Mouse (Mus musculus): ENCODE results near the gene Slc7a8. TPM values are rescaled to one million over a fixed set of nuclear protein-coding genes. Genes with fewer than 3 reads are reported as not detected.

Slc7a8 gene
- total RNA-seq, 1 experiment: 0.36 TPM

DNA sequence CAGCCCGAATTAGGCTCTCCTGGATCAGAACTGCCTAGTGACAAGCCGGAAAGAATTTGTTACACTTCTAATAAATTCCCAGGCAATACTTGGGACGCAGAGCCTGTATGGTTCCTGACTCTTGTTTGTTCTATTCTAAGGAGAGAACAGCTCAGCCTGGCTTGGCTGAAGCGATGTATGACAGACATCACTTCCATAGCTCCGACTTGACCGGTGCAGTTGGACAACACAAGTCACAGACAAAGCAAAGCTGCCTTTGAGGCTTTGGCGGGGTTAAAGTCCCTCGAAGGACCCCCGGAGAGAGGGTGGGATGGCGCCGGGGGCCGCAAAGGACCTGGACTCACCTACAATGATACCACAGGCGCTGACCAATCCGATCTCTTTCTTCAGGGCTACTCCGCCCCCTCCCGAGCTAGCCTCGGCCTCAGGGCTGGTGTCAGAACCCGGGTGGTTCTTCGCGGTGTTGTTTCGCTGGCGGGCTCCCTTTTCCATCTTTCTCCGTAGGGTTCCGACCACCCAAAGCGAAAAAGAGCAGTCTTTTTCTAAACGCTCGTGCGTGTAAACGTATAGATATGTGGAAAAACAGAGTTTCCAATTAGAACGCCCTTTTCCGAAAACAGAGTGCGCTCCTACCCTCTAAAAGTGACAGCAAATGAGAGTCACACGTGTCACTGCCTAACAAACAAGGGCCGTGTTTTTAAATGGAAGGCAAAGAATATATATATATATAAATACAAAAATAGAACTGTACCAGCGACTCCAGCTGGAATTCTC is 723 bp downstream of the Slc7a8 start:
- in situ Hi-C loops (cut with MboI; ENCODE audit: low sequenced_read_pairs in 2 of 2, unreplicated experiment in 2 of 2): loop anchor here (5.0 to 10.0 kb wide), 2 partner anchors 64 to 66 kb away; partner anchors contain the start of gene Cebpe (in 1 of the 2)
- no peaks in the 10 kb centered on the region for H3K36me3 ChIP-seq (ENCODE audit: control insufficient read depth, insufficient read depth, low read length, poor library complexity, severe bottlenecking)
- TF ChIP-seq MAFK (IDR thresholded peaks at IDR 0.05; ENCODE audit: insufficient read depth, low read depth, low read length) (no peak), ZC3H11A (IDR thresholded peaks at IDR 0.05; ENCODE audit: borderline replicate concordance, low read depth, low read length) (no peak), ZNF384 (IDR thresholded peaks at IDR 0.05; ENCODE audit: low read depth, low read length) (no peak), CHD2 (IDR thresholded peaks at IDR 0.05; ENCODE audit: low read depth, low read length) (no peak), HCFC1 (IDR thresholded peaks at IDR 0.05; ENCODE audit: borderline replicate concordance, insufficient read depth, low read length) (no peak)
- peak overlapping the region; percentile 71 to 73 for H3K4me3 ChIP-seq (ENCODE audit: insufficient read depth in 1 of 2, low read depth in 1 of 2, low read length in 2 of 2, poor library complexity in 1 of 2, severe bottlenecking in 1 of 2)
- H3K9me3 ChIP-seq (ENCODE audit: control insufficient read depth, insufficient read depth, low read depth, low read length): no peaks in the 10 kb centered on the region
- no peak for DNase-seq (ENCODE audit: low read depth, low spot score)
- no peak overlapping the region for H3K9ac ChIP-seq (ENCODE audit: insufficient read depth, low read depth, low read length, poor library complexity, severe bottlenecking)
- H3K4me1 ChIP-seq (ENCODE audit: control insufficient read depth in 2 of 2, insufficient read depth in 2 of 2, low read length in 2 of 2, poor library complexity in 1 of 2): no peaks in the 10 kb centered on the region; a peak in 1 of 4 replicates
- no peak overlapping the region for H3K27ac ChIP-seq (ENCODE audit: insufficient read depth, low read depth, low read length, poor library complexity, severe bottlenecking)

DNA sequence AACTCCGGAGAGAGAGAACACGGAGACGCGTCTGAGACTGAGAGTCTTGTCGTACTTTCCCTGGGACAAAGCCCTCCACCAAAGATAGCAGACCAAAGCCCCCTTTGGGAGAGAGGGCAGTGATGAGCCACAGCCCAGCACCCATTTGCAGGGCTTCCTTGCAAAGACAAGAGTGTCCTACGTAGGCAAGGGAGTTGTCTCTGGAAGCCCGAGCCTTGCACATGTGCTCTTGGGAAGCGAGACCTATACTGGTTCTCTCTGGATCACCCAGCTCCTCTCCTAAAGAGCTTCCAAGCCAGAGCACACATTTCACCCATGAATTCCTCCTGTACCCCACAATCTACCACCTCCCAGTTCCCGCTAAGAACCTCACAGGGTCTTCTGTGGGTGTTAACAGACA is 1.7 kb downstream of the Slc7a8 start:
- no peak for DNase-seq (ENCODE audit: low read depth, low spot score)
- H3K27ac ChIP-seq (ENCODE audit: insufficient read depth, low read depth, low read length, poor library complexity, severe bottlenecking): no peak overlapping the region
- in situ Hi-C loops (cut with MboI; ENCODE audit: low sequenced_read_pairs in 2 of 2, unreplicated experiment in 2 of 2): loop anchor here (5.0 to 10.0 kb wide), 2 partner anchors 63 to 65 kb away; partner anchors contain the start of gene Cebpe (in 1 of the 2)
- H3K9me3 ChIP-seq (ENCODE audit: control insufficient read depth, insufficient read depth, low read depth, low read length): no peaks in the 10 kb centered on the region
- H3K36me3 ChIP-seq (ENCODE audit: control insufficient read depth, insufficient read depth, low read length, poor library complexity, severe bottlenecking): no peaks in the 10 kb centered on the region
- TF ChIP-seq ZC3H11A (IDR thresholded peaks at IDR 0.05; ENCODE audit: borderline replicate concordance, low read depth, low read length) (no peak), ZNF384 (IDR thresholded peaks at IDR 0.05; ENCODE audit: low read depth, low read length) (no peak)
- no peak overlapping the region for H3K4me3 ChIP-seq (ENCODE audit: insufficient read depth in 1 of 2, low read depth in 1 of 2, low read length in 2 of 2, poor library complexity in 1 of 2, severe bottlenecking in 1 of 2)
- H3K9ac ChIP-seq (ENCODE audit: insufficient read depth, low read depth, low read length, poor library complexity, severe bottlenecking): no peak overlapping the region
- no peaks in the 10 kb centered on the region; a peak in 1 of 4 replicates for H3K4me1 ChIP-seq (ENCODE audit: control insufficient read depth in 2 of 2, insufficient read depth in 2 of 2, low read length in 2 of 2, poor library complexity in 1 of 2)

DNA sequence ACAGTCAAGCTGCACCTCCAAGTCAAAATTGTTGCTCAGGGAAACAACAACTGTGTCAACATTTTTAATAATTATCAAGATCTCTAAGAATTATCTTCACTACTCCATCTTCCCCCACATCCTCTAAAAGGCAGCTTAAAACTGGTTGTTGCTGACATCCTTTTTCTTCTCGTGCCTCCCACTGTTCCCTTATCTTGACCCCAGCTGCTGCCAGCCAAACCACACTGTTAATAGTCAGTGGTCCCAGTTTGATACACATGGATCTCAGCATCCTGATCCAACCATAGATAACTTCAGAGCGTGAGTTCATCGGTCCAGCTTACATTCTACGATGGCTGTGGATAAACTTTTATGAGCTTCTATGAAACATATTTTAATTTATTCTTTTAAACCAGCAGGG is 3.9 kb downstream of the Slc7a8 start:
- Histone ChIP-seq H3K4me1 (ENCODE audit: control insufficient read depth in 2 of 2, insufficient read depth in 2 of 2, low read length in 2 of 2, poor library complexity in 1 of 2) (no peaks in the 10 kb centered on the region; a peak in 1 of 4 replicates), H3K4me3 (ENCODE audit: insufficient read depth in 1 of 2, low read depth in 1 of 2, low read length in 2 of 2, poor library complexity in 1 of 2, severe bottlenecking in 1 of 2) (no peak overlapping the region), H3K9me3 (ENCODE audit: control insufficient read depth, insufficient read depth, low read depth, low read length) (no peaks in the 10 kb centered on the region), H3K9ac (ENCODE audit: insufficient read depth, low read depth, low read length, poor library complexity, severe bottlenecking) (no peak overlapping the region), H3K36me3 (ENCODE audit: control insufficient read depth, insufficient read depth, low read length, poor library complexity, severe bottlenecking) (no peaks in the 10 kb centered on the region), H3K27ac (ENCODE audit: insufficient read depth, low read depth, low read length, poor library complexity, severe bottlenecking) (no peak overlapping the region)
- in situ Hi-C loops (cut with MboI; ENCODE audit: low sequenced_read_pairs in 2 of 2, unreplicated experiment in 2 of 2): no loop called here
- DNase-seq (ENCODE audit: low read depth, low spot score): no peak
- TF ChIP-seq MAFK (IDR thresholded peaks at IDR 0.05; ENCODE audit: insufficient read depth, low read depth, low read length): no peak
- TF ChIP-seq ZNF384 (IDR thresholded peaks at IDR 0.05; ENCODE audit: low read depth, low read length): no peak
- no peak for TF ChIP-seq ZC3H11A (IDR thresholded peaks at IDR 0.05; ENCODE audit: borderline replicate concordance, low read depth, low read length)
- no peak for TF ChIP-seq CHD2 (IDR thresholded peaks at IDR 0.05; ENCODE audit: low read depth, low read length)
- no peak for TF ChIP-seq HCFC1 (IDR thresholded peaks at IDR 0.05; ENCODE audit: borderline replicate concordance, insufficient read depth, low read length)

DNA sequence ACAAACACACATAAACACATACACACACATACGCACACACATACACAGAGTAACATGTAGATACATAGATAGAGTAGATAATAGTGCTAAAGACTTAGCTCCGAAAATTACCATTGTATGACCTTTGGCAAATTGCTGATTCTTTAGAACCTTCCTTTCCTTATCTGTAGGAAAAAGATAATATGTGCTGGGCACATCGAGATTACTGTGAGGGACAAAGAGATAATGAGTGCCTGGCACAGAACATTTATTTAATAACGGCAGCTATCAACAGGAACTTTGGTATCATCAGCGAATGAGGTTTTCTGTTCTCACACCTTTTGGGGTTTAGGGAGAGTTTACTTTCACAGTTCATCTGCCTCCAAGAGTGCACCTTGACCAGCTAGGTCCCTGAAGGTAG is 5.0 kb downstream of the Slc7a8 start:
- in situ Hi-C loops (cut with MboI; ENCODE audit: low sequenced_read_pairs in 2 of 2, unreplicated experiment in 2 of 2): no loop called here
- DNase-seq (ENCODE audit: low read depth, low spot score): no peak
- Histone ChIP-seq H3K4me3 (ENCODE audit: insufficient read depth in 1 of 2, low read depth in 1 of 2, low read length in 2 of 2, poor library complexity in 1 of 2, severe bottlenecking in 1 of 2) (no peak overlapping the region), H3K4me1 (ENCODE audit: control insufficient read depth in 2 of 2, insufficient read depth in 2 of 2, low read length in 2 of 2, poor library complexity in 1 of 2) (no peaks in the 10 kb centered on the region; a peak in 1 of 4 replicates), H3K9ac (ENCODE audit: insufficient read depth, low read depth, low read length, poor library complexity, severe bottlenecking) (no peak overlapping the region), H3K36me3 (ENCODE audit: control insufficient read depth, insufficient read depth, low read length, poor library complexity, severe bottlenecking) (no peaks in the 10 kb centered on the region), H3K9me3 (ENCODE audit: control insufficient read depth, insufficient read depth, low read depth, low read length) (no peaks in the 10 kb centered on the region), H3K27ac (ENCODE audit: insufficient read depth, low read depth, low read length, poor library complexity, severe bottlenecking) (no peak overlapping the region)
- TF ChIP-seq CHD2 (IDR thresholded peaks at IDR 0.05; ENCODE audit: low read depth, low read length): no peak
- TF ChIP-seq HCFC1 (IDR thresholded peaks at IDR 0.05; ENCODE audit: borderline replicate concordance, insufficient read depth, low read length): no peak
- no peak for TF ChIP-seq ZC3H11A (IDR thresholded peaks at IDR 0.05; ENCODE audit: borderline replicate concordance, low read depth, low read length)
- no peak for TF ChIP-seq MAFK (IDR thresholded peaks at IDR 0.05; ENCODE audit: insufficient read depth, low read depth, low read length)
- TF ChIP-seq ZNF384 (IDR thresholded peaks at IDR 0.05; ENCODE audit: low read depth, low read length): no peak

All from ES-E14 (cell line).